Mouse (Mus musculus): ENCODE measurements around the gene Dzip1. TPM values are rescaled to one million over a fixed set of nuclear protein-coding genes. Genes with fewer than 3 reads are reported as not detected.
A peak's percentile ranks its signal among the peaks of the same experiment; 100 is the strongest.

Gene Dzip1
- total RNA-seq, 2 experiments from 2014 or later = 85.6 to 99.0 TPM

DNA sequence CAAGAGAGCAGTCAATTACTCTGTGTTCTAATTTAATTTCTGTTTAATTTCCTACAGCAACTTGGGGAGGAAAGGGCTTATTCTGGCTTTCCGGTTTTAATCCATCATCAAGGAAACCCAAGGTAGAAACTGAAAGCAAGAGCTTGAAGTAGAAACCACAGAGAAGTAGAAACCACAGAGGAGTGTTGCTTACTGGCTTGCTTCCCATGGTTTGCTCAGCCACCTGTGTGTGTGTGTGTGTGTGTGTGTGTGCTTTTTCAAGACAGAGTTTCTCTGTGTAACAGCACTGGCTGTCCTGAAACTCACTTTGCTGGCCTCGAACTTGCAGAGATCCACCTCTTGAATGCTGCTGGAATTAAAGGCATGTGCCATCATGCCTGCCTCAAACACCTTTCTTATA is 4.5 kb upstream of the Dzip1 start:
- intact Hi-C loops (cut with DNase I) = no loop called here
- DNase-seq (ENCODE audit: low spot score in 2 of 2) = no peak

DNA sequence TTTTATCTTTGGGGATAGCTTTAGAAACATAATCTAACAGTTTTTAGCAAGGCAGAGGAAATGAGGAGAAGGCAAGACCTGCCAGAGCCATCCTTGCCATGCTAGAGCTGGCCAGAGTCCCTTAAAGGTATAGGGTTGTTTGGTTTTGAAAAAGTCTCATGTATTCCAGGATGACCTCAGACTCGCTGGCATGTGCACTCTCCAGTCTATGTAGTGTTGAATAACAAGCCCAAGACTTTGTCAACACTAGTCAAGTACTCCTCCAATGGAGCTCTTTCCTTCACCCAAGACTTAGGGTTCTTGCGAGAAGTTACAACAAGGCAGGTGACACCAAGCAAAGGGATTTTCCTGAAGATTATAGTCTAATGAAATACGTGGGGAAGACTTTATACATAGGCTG is 3.3 kb upstream of the Dzip1 start:
- intact Hi-C loops (cut with DNase I) = no loop called here
- DNase-seq (ENCODE audit: low spot score in 2 of 2) = no peak

DNA sequence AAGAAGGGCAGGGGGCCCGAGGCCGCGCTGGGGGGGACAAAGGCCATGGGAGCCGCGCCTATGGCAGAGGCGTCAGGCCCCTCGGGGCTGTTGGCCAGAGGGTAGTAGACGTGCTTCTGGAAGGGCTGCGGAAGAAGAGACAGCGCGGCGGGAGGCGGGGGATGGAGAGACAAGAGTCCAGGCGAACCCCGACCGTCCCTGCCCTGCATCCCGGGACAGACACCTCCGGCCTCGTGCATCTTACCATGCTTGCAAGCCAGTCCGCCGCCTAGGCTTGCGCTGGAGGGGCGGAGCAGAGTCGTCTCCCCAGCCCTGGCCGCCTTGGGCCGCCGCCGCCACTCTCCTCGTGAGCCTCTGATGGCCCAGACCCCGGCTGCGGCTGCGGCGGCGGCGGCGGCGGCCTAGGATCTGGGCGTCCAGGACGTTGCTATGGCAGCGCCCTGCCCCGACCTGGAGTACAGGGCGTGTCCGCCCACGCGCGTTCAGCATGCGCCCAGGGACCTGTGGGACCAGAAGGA is 2.5 kb downstream of the Dzip1 start:
- intact Hi-C loops (cut with DNase I) = no loop called here
- no peak for DNase-seq (ENCODE audit: low spot score in 2 of 2)

DNA sequence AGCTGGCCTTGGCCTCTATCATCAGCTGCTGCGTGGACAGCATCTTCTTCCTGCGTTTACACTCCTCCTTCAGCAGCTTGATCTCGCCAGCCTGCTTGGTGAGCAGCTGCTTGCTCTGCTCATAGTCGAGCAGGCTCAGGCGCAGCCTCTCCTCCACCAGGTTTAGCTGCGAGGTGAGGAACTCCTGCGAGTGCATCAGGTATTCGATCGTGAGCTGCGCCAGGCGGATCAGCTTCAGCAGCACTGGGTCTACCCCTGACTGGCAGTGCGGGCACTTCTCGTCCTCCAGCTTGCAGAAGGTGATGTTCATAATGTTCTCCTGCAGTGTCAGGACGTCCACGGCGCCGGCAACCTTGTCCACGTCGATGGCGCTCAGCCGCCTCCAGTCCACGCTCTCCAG is 3.0 kb downstream of the Dzip1 start:
- intact Hi-C loops (cut with DNase I) = no loop called here
- no peak for DNase-seq (ENCODE audit: low spot score in 2 of 2)

DNA sequence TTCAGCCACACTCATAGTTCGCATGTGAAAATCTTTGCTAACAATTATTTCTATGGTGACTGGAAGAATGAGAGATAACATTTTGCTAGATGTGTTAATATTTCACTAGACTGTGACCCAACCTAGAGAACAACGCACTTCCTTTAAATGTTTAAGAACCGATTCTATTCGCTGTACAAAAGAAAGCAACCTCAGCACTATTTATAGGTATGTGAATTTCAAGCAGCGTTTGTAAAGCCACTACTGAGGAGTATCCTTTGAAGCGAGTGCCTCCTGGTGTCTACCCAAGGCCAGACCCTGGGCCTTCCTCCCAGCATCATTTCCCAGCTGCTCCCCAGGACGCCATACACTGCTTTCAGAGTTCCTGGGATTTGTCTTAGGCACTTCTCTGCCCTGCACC is 4.6 kb downstream of the Dzip1 start:
- intact Hi-C loops (cut with DNase I) = no loop called here
- DNase-seq (ENCODE audit: low spot score in 2 of 2) = no peak

DNA sequence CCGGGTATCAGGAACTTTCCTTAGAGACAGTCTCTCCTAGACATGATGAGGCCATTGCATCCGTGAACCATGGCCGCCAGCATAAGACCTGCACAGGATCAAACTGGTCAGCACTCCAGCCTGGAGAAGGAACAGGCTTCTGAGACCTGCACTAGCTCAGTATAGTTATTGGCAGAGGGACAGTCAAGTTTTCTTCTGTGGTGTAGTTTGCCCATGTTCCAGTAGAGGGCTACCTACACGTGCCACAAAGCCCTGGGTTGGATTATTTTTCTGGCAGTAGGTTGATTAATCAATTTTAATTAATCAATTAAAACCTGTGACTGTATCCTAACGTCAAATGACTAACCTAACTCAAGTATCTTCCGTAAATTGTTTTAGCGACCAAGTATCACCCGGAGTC is 6.2 kb downstream of the Dzip1 start:
- peak in 1 of 2 experiments; percentile 55 for DNase-seq (ENCODE audit: low spot score in 2 of 2)
- intact Hi-C loops (cut with DNase I) = no loop called here

DNA sequence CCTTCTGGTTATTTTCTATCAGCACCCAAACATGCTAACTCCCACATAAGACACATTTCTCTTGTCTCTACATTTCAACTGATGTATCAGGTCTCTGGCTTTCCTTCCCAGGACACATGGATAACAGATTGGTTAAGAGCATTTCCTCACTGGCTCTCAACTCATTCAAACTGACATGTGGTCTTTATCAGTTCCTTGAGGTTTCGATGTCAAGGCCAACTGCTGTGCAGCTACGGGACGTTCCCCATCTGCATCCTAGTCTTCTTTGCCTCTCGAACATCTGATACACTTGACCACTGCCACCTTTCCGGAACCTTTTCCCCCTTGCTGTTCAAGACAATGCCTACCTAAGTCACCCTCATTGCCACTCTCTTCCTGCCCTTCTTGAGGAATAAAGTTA is 11.6 kb downstream of the Dzip1 start:
- intact Hi-C loops (cut with DNase I) = loop anchor here (5.0 kb wide), 1 partner anchor 114 kb away; no protein-coding TSS in a partner anchor
- no peak for DNase-seq (ENCODE audit: low spot score in 2 of 2)

DNA sequence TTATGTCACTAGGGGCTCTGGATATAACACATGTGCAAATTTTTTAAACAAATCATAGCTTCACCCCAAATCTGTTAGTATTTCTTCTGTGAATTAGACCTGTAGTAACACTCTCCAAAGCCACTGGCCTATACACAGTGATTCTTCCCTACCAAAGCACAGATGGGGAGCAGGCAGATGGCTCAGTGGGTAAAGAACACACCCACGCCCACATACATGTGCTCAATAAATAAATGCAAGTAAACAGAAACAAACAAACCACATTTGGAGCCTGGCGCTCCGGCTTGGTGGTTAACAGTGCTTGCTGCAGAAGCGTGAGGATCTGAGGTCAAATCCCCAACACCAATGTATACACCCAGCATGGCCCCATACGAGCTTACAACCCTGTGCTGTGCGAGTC is 13.7 kb downstream of the Dzip1 start:
- intact Hi-C loops (cut with DNase I) = loop anchor here (5.0 kb wide), 1 partner anchor 116 kb away; no protein-coding TSS in a partner anchor

DNA sequence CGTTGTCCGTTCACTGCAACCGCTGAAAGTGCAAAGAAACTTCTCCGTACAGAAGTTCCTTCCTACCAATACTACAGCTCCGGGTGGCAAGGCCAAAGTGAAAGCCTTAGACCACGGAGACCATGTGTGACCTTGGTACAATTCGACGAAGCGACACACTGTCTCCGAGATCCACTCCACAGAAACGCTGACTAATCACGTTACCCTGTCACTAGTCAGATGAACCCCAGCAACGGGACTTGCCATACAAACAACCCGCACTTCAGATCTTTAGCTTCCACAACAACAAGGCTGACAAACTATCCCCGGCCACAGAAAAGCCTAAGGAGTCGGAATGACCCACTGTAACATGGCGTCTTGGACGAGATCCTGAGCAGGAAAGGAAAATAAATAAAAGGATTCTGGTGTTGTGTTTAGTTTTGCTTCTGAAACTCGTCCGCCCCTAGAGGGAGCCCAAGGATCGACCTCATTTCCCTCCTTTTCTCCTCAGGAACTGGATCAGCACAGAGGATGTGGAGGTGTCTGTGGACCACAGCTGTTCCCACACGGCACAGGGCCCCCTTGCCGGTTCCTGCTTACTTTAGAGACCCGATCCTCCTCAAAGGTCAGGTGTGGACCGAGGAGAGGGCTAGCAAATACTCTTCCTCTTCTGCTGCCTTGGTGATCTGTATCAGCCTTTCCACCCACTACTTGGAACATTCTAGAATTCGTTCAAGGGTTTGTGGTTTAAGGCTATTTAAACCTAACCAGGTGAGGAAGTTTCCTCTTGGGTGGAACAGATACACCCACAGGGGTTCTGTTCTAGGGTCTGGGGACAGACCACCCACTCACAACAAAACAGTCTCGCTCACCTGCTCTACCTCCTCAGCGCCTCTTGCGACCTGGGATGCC is 14.7 kb downstream of the Dzip1 start:
- DNase-seq (ENCODE audit: low spot score in 2 of 2) = peak; percentile 73 to 82
- intact Hi-C loops (cut with DNase I) = loop anchor here (5.0 kb wide), 1 partner anchor 117 kb away; no protein-coding TSS in a partner anchor

More for the DNA sequence above, 13.7 kb downstream of the Dzip1 start:
- no peak for DNase-seq (ENCODE audit: low spot score in 2 of 2)

DNA sequence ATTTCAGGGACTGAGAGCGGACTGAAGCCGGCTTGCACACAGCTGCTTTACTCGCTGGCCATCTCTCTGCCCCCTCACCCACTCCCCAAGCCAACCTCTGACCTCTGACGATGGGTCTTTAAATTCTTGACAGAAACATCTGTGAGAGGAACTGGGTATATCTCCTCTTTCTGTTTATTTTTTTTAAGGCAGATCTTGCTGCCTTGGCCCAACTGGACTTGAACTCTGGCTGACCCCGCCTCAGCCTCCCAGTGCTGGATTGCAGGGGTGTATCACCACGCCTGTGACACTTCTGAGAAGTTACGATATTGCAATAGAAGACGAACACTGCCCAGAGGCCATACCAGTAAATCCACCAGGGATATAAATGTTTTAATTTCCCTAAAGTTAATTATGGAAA is 15.4 kb downstream of the Dzip1 start:
- intact Hi-C loops (cut with DNase I) = loop anchor here (5.0 kb wide), 1 partner anchor 117 kb away; no protein-coding TSS in a partner anchor
- no peak for DNase-seq (ENCODE audit: low spot score in 2 of 2)

DNA sequence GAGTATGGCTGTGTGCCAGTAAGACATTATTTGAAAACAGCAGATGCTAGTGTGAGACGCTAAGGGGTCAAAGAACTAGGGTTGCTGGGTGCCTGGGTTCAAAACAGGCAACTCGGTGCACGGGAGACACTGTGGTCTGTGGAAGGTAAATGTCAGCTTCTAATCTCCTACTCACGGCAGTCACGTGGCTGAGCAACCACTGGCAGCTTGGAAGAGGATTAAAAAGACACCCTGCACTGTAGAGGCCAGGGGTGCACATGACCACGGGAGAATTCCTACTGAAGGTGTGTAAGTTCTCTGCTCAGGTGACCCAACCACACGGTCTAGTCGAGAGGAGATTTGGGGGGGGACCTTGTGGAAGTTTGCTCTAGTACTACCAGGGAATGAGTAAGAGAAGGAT is 17.7 kb downstream of the Dzip1 start:
- intact Hi-C loops (cut with DNase I) = no loop called here
- DNase-seq (ENCODE audit: low spot score in 2 of 2) = no peak

DNA sequence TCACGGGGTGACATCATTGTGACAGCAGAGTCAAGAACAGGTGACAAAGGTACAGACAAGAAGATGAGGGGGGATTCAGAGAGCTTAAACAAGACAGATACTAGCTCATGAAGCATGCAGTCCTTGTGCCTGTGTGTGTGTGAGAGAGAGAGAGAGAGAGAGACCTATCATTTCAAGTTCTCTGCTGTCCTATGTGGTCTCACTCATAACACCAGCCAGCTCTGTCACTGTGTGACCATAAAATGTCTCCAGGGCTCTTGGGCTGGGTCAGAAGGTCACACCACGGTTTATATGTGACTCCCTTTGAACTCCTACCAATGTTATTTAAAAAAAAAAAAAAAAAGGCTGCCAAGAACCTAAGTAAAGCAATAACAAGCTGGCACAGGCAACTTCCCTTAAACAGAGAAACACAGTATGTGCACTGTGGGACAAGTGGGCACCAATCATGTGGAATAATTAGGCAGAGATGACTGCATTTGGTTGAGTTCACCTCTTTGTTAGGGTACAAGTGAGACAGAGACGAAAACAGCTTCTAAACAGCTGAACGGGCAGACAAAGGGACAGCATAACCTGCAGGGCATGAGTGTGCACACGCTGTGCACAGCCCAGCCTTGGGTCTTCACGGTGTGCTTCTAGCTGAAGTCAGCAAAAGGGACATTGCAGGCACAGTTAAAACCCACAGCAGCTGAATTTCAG is 21.2 kb downstream of the Dzip1 start:
- intact Hi-C loops (cut with DNase I) = no loop called here
- DNase-seq (ENCODE audit: low spot score in 2 of 2) = no peak

DNA sequence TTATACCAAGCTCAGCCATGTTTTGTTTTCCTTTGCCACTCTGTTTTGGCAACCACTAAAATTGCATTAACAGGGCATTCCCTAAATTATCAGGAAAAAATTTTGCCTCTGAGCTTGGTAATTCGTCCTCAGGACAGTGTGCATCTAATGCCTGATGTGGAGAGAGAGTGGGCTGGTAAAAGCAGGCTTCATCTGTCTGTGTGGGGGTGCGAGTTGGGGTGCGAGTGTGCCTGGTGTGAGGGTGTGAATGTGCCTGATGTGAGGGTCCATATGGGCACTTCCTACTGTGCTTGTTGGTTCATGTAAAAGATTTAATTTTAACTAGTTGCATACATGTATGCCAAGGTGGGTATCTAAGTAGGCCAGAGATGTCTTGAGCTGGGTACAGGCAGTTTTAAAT is 21.9 kb downstream of the Dzip1 start:
- intact Hi-C loops (cut with DNase I) = no loop called here
- peak in 1 of 2 experiments; percentile 68 for DNase-seq (ENCODE audit: low spot score in 2 of 2)

DNA sequence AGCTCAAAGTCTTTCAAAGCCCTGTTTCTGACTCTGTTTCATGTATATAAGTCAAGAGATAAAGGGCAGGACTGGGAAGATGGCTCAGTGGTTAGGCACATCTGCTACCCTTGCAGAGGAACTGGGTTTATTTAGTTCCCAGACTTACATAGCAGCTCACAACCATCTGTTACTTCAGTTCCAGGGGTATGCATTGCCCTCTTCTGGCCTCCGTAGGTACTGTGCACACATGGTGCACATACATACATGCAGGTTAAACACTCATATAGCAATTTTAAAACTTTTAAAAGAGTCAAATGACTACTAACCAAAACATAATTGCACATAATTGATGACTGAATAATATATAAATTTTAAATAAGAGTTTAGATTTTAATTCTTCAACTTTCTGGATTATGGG is 24.3 kb downstream of the Dzip1 start:
- intact Hi-C loops (cut with DNase I) = no loop called here

DNA sequence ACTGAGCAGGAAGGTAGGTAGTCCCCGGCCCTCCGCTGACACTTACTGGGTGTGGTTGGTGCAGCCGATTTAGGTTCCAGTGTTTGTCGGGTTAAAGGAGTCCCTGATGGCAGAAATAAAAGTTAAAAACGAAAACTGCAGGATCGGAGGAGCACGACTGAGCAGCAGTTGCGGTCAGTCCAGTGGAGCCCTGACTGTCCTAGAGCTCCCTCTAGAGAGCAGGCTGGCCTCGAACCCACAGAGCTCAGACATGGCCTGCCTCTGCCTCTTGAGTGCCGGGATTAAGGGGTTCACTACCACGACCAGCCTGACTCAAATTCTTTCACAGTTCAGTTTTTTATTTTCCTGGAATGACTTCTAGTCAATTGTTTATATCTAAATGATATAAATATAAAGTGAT is 25.3 kb downstream of the Dzip1 start:
- no peak for DNase-seq (ENCODE audit: low spot score in 2 of 2)
- intact Hi-C loops (cut with DNase I) = loop anchor here (10.0 kb wide), 1 partner anchor 285 kb away; no protein-coding TSS in a partner anchor

More for the DNA sequence above, 24.3 kb downstream of the Dzip1 start:
- no peak for DNase-seq (ENCODE audit: low spot score in 2 of 2)

DNA sequence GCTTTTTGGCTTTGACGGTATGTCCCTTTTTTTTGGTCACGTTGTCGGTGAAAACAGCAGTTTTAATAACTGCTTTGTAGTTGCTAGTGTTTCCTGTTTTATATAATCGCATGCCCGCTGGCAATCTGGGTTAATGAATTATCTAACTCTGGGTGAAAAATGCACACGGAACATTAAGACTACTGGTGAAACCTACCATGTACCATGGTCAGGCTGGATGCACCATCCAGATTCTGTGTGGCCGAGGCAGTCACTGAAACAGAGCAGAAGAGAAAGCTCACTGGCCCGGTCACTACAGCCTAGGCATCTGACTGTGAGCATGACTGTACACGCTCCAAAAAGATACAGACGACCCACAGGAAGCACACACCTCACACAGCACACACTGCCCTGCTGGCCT is 29.6 kb downstream of the Dzip1 start:
- intact Hi-C loops (cut with DNase I) = loop anchor here (10.0 kb wide), 1 partner anchor 281 kb away; no protein-coding TSS in a partner anchor
- no peak for DNase-seq (ENCODE audit: low spot score in 2 of 2)

DNA sequence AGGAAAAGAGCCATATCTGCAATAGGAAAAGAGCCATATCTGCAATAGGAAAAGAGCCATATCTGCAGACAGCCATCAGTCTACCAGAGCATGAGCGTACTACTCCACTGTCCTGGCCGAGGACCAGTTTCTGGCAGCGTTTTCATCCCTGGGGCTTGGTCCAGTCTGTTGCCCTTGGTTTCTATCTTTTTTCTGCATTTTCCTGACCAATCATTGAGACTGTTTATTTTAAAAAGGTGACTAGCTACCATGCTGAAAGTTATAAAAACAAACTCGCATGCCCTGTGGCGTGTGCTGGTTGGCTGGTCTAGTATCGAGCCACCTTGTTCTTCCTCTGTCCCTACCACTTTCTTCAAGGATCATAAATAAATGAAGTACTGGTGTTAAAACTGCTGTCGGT is 30.0 kb downstream of the Dzip1 start:
- intact Hi-C loops (cut with DNase I) = loop anchor here (10.0 kb wide), 1 partner anchor 280 kb away; no protein-coding TSS in a partner anchor
- DNase-seq (ENCODE audit: low spot score in 2 of 2) = no peak

DNA sequence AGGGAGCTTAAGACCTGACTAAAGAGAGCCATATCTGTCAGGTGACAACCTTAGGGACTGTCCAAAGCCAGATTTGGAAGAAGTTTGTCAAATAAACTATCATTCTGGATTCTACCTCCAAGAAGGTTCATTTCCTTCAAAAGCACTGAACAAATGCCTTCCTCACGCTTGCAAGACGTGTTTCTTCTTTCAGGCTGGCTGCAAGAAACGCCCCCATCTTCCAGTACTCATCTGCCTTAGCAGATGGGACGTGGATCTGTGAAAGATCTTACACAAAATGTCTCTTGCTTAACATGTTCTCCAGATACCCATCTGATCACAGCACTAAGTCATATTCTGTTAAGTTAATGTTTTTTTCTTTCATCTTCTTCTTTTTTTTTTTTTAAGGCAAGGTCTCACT is 35.2 kb downstream of the Dzip1 start:
- intact Hi-C loops (cut with DNase I) = loop anchor here (1.0 to 10.0 kb wide), 3 partner anchors 35 to 275 kb away; partner anchors contain the start of gene Dzip1
- peak; percentile 68 to 94 for DNase-seq (ENCODE audit: low spot score in 2 of 2)

DNA sequence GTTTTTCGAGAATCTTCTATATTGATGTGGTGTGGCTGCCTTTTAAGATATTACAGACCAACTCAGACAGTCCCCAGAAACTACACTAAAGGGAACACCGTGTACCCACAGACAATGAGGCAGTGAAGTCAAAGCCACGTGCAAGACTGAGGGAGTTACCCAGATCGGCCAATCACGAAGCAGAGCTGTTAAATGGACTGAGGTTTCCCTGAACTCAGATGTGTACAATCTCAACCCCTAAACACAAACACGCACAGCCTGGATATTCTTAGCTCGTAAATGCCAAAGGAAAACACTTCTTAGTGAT is 41.1 kb downstream of the Dzip1 start:
- peak in 1 of 2 experiments; percentile 35 for DNase-seq (ENCODE audit: low spot score in 2 of 2)
- intact Hi-C loops (cut with DNase I) = no loop called here
